Mouse (Mus musculus) midbrain, embryonic 12.5 days (tissue): ENCODE measurements at regions not wholly inside any gene's neighbourhood (a gene's known extent, or its start where the extent isn't known, plus 50 kb on each side); places are given as distances from the start of the nearest gene placed in this dataset. TPM values are rescaled to one million over a fixed set of nuclear protein-coding genes. Genes with fewer than 3 reads are reported as not detected.

Experiments used
- ATAC-seq: fragments of 200-750 bp; cut with Nextera tagmentation; 2 replicates; pipeline ENCODE4 v1.8.0; 2017; ENCODE audit warnings: low read depth, moderate TSS enrichment, moderate library complexity; ENCODE audit not compliant: low FRiP score
- H3K27ac ChIP-seq: fragments of 300-500 bp; sonication (generic); replicated peaks from 2 replicates; pipeline ENCODE4 v1.5.1; 2016; ENCODE audit warnings: mild to moderate bottlenecking
- H3K27me3 ChIP-seq: fragments of 300-500 bp; sonication (generic); 2 replicates; pipeline ENCODE4 v1.6.1; 2016; ENCODE audit warnings: mild to moderate bottlenecking
- H3K36me3 ChIP-seq: fragments of 300-500 bp; sonication (generic); 2 replicates; pipeline ENCODE4 v1.6.1; 2016
- H3K4me1 ChIP-seq: fragments of 300-500 bp; sonication (generic); 2 replicates; pipeline ENCODE4 v1.6.1; 2016
- H3K4me2 ChIP-seq: fragments of 300-500 bp; sonication (generic); replicated peaks from 2 replicates; pipeline ENCODE4 v1.6.1; 2016; ENCODE audit warnings: mild to moderate bottlenecking, moderate library complexity
- H3K4me3 ChIP-seq: fragments of 300-500 bp; sonication (generic); 2 replicates; pipeline ENCODE4 v1.5.1; 2016; ENCODE audit warnings: mild to moderate bottlenecking
- H3K9ac ChIP-seq: fragments of 300-500 bp; sonication (generic); replicated peaks from 2 replicates; pipeline ENCODE4 v1.6.1; 2016; ENCODE audit warnings: mild to moderate bottlenecking, moderate library complexity
- H3K9me3 ChIP-seq: fragments of 300-500 bp; sonication (generic); 2 replicates; pipeline ENCODE4 v1.6.1; 2016; ENCODE audit warnings: mild to moderate bottlenecking
- whole genome bisulfite sequencing: fragments of 180-500 bp; shearing (Covaris S2); methylation state at CpG from one replicate; pipeline ENCODE4 v1.1.7; 2016; 5-methylcytosine and 5-hydroxymethylcytosine counted together
- microRNA-seq: library from miRNA; unstranded; fragments of <30 nt; microRNA quantifications from one replicate; pipeline ENCODE4, GENCODE M21; 2017

- Histone ChIP-seq H3K9me3 (no peaks in the 10 kb centered on the region), H3K36me3 (no peaks in the 10 kb centered on the region), H3K4me1 (no peaks in the 10 kb centered on the region), H3K9ac (no peak overlapping the region), H3K4me2 (no peak overlapping the region), H3K27me3 (no peaks in the 10 kb centered on the region), H3K4me3 (no peak overlapping the region), H3K27ac (no peak overlapping the region)
- WGBS, result 95% methylated on average over 2 of the region's 2 CpGs
- ATAC-seq, result no peak
Observed at GRCm38 (mm10) chr11:91944336-91944735, 367.0 kb upstream of the Kif2b start.

Small RNAs in the stretch of these regions (microRNA-seq; reads per million reads assigned to microRNA genes)
- not detected for gene Gm22702
